Mouse (Mus musculus): Measurements from ENCODE around the gene Usp28. TPM values are rescaled to one million over a fixed set of nuclear protein-coding genes. Genes with fewer than 3 reads are reported as not detected.
"Not testable (repeated sequence)": the region's sequence is repeated elsewhere in the genome, so short reads cannot be mapped to it uniquely, and the experiment has no call there.

The Usp28 gene
- polyA plus RNA-seq, 1 experiment: 6.2 TPM

- H3ac ChIP-seq (ENCODE audit: control insufficient read depth, insufficient read length, low read depth): no peak within 1 kb of the TSS
- no peak for TF ChIP-seq MAX (IDR thresholded peaks at IDR 0.05)
- no peak for TF ChIP-seq CEBPB (IDR thresholded peaks at IDR 0.05; ENCODE audit: low read depth)
- no peak for TF ChIP-seq USF1 (IDR thresholded peaks at IDR 0.05; ENCODE audit: low read depth)
- no peak for TF ChIP-seq CTCF (IDR thresholded peaks at IDR 0.05; ENCODE audit: control insufficient read depth, insufficient read depth, insufficient read length)
- no peak for TF ChIP-seq MYOD1 (IDR thresholded peaks at IDR 0.05; ENCODE audit: control insufficient read depth, insufficient read length, low read depth)
- TF ChIP-seq FOSL1 (IDR thresholded peaks at IDR 0.05; ENCODE audit: insufficient read depth, low read length, poor library complexity, severe bottlenecking): no peak
- no peak for TF ChIP-seq MYOG (IDR thresholded peaks at IDR 0.05; ENCODE audit: control insufficient read depth, extremely low read depth, insufficient read length)
- H3K79me2 ChIP-seq (ENCODE audit: control insufficient read depth, insufficient read depth): no peaks in the 10 kb centered on the region
- H3K36me3 ChIP-seq (ENCODE audit: control insufficient read depth, insufficient read depth): no peaks in the 10 kb centered on the region
- peaks cover 27% of the 10 kb centered on the region for H3K27me3 ChIP-seq (ENCODE audit: control insufficient read depth, insufficient read depth, insufficient read length)
- no peak within 1 kb of the TSS for H3K4me3 ChIP-seq (ENCODE audit: insufficient read depth, poor library complexity, severe bottlenecking)
- H3K79me3 ChIP-seq (ENCODE audit: low read depth): no peaks in the 10 kb centered on the region
Observed at GRCm38 (mm10) chr9:48964587-48965040, 20.6 kb upstream of the Usp28 start, which contains the start of gene Htr3b. Gene Htr3b (minus strand): TSS chr9:48964990.

GRCm38 (mm10) chr9:48972494-48972893 lies 12.7 kb upstream of the Usp28 start:
- Histone ChIP-seq H3K79me2 (ENCODE audit: control insufficient read depth, insufficient read depth) (no peaks in the 10 kb centered on the region), H3K27me3 (ENCODE audit: control insufficient read depth, insufficient read depth, insufficient read length) (no peaks in the 10 kb centered on the region), H3K4me3 (ENCODE audit: insufficient read depth, poor library complexity, severe bottlenecking) (no peak overlapping the region), H3K79me3 (ENCODE audit: low read depth) (no peaks in the 10 kb centered on the region), H3ac (ENCODE audit: control insufficient read depth, insufficient read length, low read depth) (no peak overlapping the region), H3K36me3 (ENCODE audit: control insufficient read depth, insufficient read depth) (no peaks in the 10 kb centered on the region)
- TF ChIP-seq MYOD1 (IDR thresholded peaks at IDR 0.05; ENCODE audit: control insufficient read depth, insufficient read length, low read depth) (no peak), USF1 (IDR thresholded peaks at IDR 0.05; ENCODE audit: low read depth) (no peak), MYOG (IDR thresholded peaks at IDR 0.05; ENCODE audit: control insufficient read depth, extremely low read depth, insufficient read length) (no peak), FOSL1 (IDR thresholded peaks at IDR 0.05; ENCODE audit: insufficient read depth, low read length, poor library complexity, severe bottlenecking) (no peak), CTCF (IDR thresholded peaks at IDR 0.05; ENCODE audit: control insufficient read depth, insufficient read depth, insufficient read length) (no peak), MAX (IDR thresholded peaks at IDR 0.05) (no peak), CEBPB (IDR thresholded peaks at IDR 0.05; ENCODE audit: low read depth) (no peak)

- Histone ChIP-seq H3ac (ENCODE audit: control insufficient read depth, insufficient read length, low read depth) (no peak overlapping the region), H3K36me3 (ENCODE audit: control insufficient read depth, insufficient read depth) (no peaks in the 10 kb centered on the region), H3K79me3 (ENCODE audit: low read depth) (no peaks in the 10 kb centered on the region), H3K79me2 (ENCODE audit: control insufficient read depth, insufficient read depth) (no peaks in the 10 kb centered on the region), H3K27me3 (ENCODE audit: control insufficient read depth, insufficient read depth, insufficient read length) (no peaks in the 10 kb centered on the region), H3K4me3 (ENCODE audit: insufficient read depth, poor library complexity, severe bottlenecking) (no peak overlapping the region)
- no peak for TF ChIP-seq USF1 (IDR thresholded peaks at IDR 0.05; ENCODE audit: low read depth)
- no peak for TF ChIP-seq MYOG (IDR thresholded peaks at IDR 0.05; ENCODE audit: control insufficient read depth, extremely low read depth, insufficient read length)
- TF ChIP-seq MYOD1 (IDR thresholded peaks at IDR 0.05; ENCODE audit: control insufficient read depth, insufficient read length, low read depth): no peak
- TF ChIP-seq MAX (IDR thresholded peaks at IDR 0.05): no peak
- TF ChIP-seq CEBPB (IDR thresholded peaks at IDR 0.05; ENCODE audit: low read depth): no peak
- TF ChIP-seq CTCF (IDR thresholded peaks at IDR 0.05; ENCODE audit: control insufficient read depth, insufficient read depth, insufficient read length): no peak
- no peak for TF ChIP-seq FOSL1 (IDR thresholded peaks at IDR 0.05; ENCODE audit: insufficient read depth, low read length, poor library complexity, severe bottlenecking)
Observed at GRCm38 (mm10) chr9:48976661-48977355, 8.4 kb upstream of the Usp28 start.

- no peak overlapping the region for H3K4me3 ChIP-seq (ENCODE audit: insufficient read depth, poor library complexity, severe bottlenecking)
- no peaks in the 10 kb centered on the region for H3K36me3 ChIP-seq (ENCODE audit: control insufficient read depth, insufficient read depth)
- H3ac ChIP-seq (ENCODE audit: control insufficient read depth, insufficient read length, low read depth): no peak overlapping the region
- no peaks in the 10 kb centered on the region for H3K27me3 ChIP-seq (ENCODE audit: control insufficient read depth, insufficient read depth, insufficient read length)
- H3K79me2 ChIP-seq (ENCODE audit: control insufficient read depth, insufficient read depth): no peaks in the 10 kb centered on the region
- TF ChIP-seq MYOD1 (IDR thresholded peaks at IDR 0.05; ENCODE audit: control insufficient read depth, insufficient read length, low read depth): no peak
- no peak for TF ChIP-seq MYOG (IDR thresholded peaks at IDR 0.05; ENCODE audit: control insufficient read depth, extremely low read depth, insufficient read length)
- no peak for TF ChIP-seq FOSL1 (IDR thresholded peaks at IDR 0.05; ENCODE audit: insufficient read depth, low read length, poor library complexity, severe bottlenecking)
- H3K79me3 ChIP-seq (ENCODE audit: low read depth): no peaks in the 10 kb centered on the region
Observed at GRCm38 (mm10) chr9:48980371-48980770, 4.8 kb upstream of the Usp28 start.

GRCm38 (mm10) chr9:48980781-48981180 lies 4.4 kb upstream of the Usp28 start:
- H3K36me3 ChIP-seq (ENCODE audit: control insufficient read depth, insufficient read depth): no peaks in the 10 kb centered on the region

GRCm38 (mm10) chr9:48981827-48982226 lies 3.3 kb upstream of the Usp28 start:
- TF ChIP-seq FOSL1 (IDR thresholded peaks at IDR 0.05; ENCODE audit: insufficient read depth, low read length, poor library complexity, severe bottlenecking): no peak
- TF ChIP-seq USF1 (IDR thresholded peaks at IDR 0.05; ENCODE audit: low read depth): no peak
- TF ChIP-seq MYOD1 (IDR thresholded peaks at IDR 0.05; ENCODE audit: control insufficient read depth, insufficient read length, low read depth): no peak
- no peak for TF ChIP-seq CTCF (IDR thresholded peaks at IDR 0.05; ENCODE audit: control insufficient read depth, insufficient read depth, insufficient read length)
- TF ChIP-seq MYOG (IDR thresholded peaks at IDR 0.05; ENCODE audit: control insufficient read depth, extremely low read depth, insufficient read length): no peak
- TF ChIP-seq MAX (IDR thresholded peaks at IDR 0.05): no peak
- no peak for TF ChIP-seq CEBPB (IDR thresholded peaks at IDR 0.05; ENCODE audit: low read depth)
- Histone ChIP-seq H3ac (ENCODE audit: control insufficient read depth, insufficient read length, low read depth) (no peak overlapping the region), H3K27me3 (ENCODE audit: control insufficient read depth, insufficient read depth, insufficient read length) (no peaks in the 10 kb centered on the region), H3K36me3 (ENCODE audit: control insufficient read depth, insufficient read depth) (no peaks in the 10 kb centered on the region), H3K79me2 (ENCODE audit: control insufficient read depth, insufficient read depth) (peaks cover 13% of the 10 kb centered on the region), H3K4me3 (ENCODE audit: insufficient read depth, poor library complexity, severe bottlenecking) (no peak overlapping the region), H3K79me3 (ENCODE audit: low read depth) (peaks cover 5% of the 10 kb centered on the region)

More at GRCm38 (mm10) chr9:48980781-48981180, 4.4 kb upstream of the Usp28 start:
- Histone ChIP-seq H3K4me3 (ENCODE audit: insufficient read depth, poor library complexity, severe bottlenecking) (no peak overlapping the region), H3K79me3 (ENCODE audit: low read depth) (no peaks in the 10 kb centered on the region), H3ac (ENCODE audit: control insufficient read depth, insufficient read length, low read depth) (no peak overlapping the region), H3K79me2 (ENCODE audit: control insufficient read depth, insufficient read depth) (peaks cover 2% of the 10 kb centered on the region), H3K27me3 (ENCODE audit: control insufficient read depth, insufficient read depth, insufficient read length) (no peaks in the 10 kb centered on the region)
- no peak for TF ChIP-seq FOSL1 (IDR thresholded peaks at IDR 0.05; ENCODE audit: insufficient read depth, low read length, poor library complexity, severe bottlenecking)

GRCm38 (mm10) chr9:48983801-48984200 lies 1.4 kb upstream of the Usp28 start:
- H3K27me3 ChIP-seq (ENCODE audit: control insufficient read depth, insufficient read depth, insufficient read length); H3ac ChIP-seq (ENCODE audit: control insufficient read depth, insufficient read length, low read depth); H3K79me3 ChIP-seq (ENCODE audit: low read depth); H3K36me3 ChIP-seq (ENCODE audit: control insufficient read depth, insufficient read depth); H3K4me3 ChIP-seq (ENCODE audit: insufficient read depth, poor library complexity, severe bottlenecking): not testable (repeated sequence)
- peaks cover 32% of the 10 kb centered on the region for H3K79me2 ChIP-seq (ENCODE audit: control insufficient read depth, insufficient read depth)

Data from C2C12 (cell line).